ENCODE assay signal across 8 mouse cellular contexts in the genomic region with DNA sequence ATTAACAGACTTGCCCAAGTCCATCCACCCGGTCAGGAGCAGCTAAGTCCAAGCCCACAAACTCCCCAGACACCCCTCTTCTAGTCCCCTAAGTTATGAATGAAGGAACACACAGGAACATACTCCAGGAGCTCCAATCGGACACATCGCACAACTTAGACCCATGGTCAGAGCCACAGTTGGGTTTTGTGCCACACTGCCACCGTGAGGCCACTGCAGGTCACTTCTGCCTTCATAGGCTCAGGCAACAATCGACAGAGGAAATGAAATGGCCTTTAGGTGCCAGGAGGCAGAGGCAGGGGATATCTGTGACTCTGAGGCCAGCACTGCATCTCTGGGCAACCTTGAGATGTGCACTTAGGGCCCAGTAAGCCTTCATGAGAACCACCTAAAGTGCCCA. TPM values are rescaled to one million over a fixed set of nuclear protein-coding genes. Genes with fewer than 3 reads are reported as not detected.
DNase-seq lines count a peak whose midpoint lies in the region; ATAC-seq and TF ChIP-seq lines count a peak whose summit lies in the region.

No protein-coding gene starts in this region.

- no peak overlapping the region for H3K4me3 ChIP-seq in kidney, embryonic 14.5 days (ENCODE audit: low read length)
- H3K4me3 ChIP-seq in cerebellum, adult 2 months (replicated peaks; ENCODE audit: insufficient read depth, low read depth, low read length): peak overlapping the region; percentile 33
- no peak overlapping the region for H3K4me3 ChIP-seq in forebrain, postnatal 0 days (ENCODE audit: low read depth, low read length)
- H3K4me3 ChIP-seq in hindbrain, embryonic 12.5 days: no peak overlapping the region
- H3K4me3 ChIP-seq in midbrain, embryonic 14.5 days (replicated peaks; ENCODE audit: low read depth, low read length): no peak overlapping the region
- H3K4me3 ChIP-seq in small intestine, adult 2 months (ENCODE audit: low read depth, low read length): no peak overlapping the region

- H3K27ac ChIP-seq in kidney, embryonic 14.5 days (ENCODE audit: low read depth, low read length): no peak overlapping the region
- H3K27ac ChIP-seq in cerebellum, adult 2 months (ENCODE audit: insufficient read depth, low read length): no peak overlapping the region
- no peak overlapping the region for H3K27ac ChIP-seq in forebrain, postnatal 0 days (ENCODE audit: low read depth, low read length)
- no peak overlapping the region for H3K27ac ChIP-seq in hindbrain, embryonic 12.5 days
- H3K27ac ChIP-seq in midbrain, embryonic 14.5 days (replicated peaks; ENCODE audit: low read depth, low read length): no peak overlapping the region
- H3K27ac ChIP-seq in small intestine, adult 2 months (ENCODE audit: insufficient read depth, low read depth, low read length): no peak overlapping the region

- no peaks in the 10 kb centered on the region for H3K27me3 ChIP-seq in kidney, embryonic 14.5 days (ENCODE audit: control insufficient read depth, insufficient read depth, low read length)
- no peaks in the 10 kb centered on the region for H3K27me3 ChIP-seq in cerebellum, adult 2 months (ENCODE audit: control insufficient read depth, insufficient read depth, low read length)
- no peaks in the 10 kb centered on the region; the same call in 1 of the 2 replicates for H3K27me3 ChIP-seq in forebrain, postnatal 0 days (ENCODE audit: insufficient read depth, low read length)
- H3K27me3 ChIP-seq in hindbrain, embryonic 12.5 days: 0 out of 2 replicates have a peak, but pooled peaks cover 6% of the 10 kb centered on the region
- H3K27me3 ChIP-seq in midbrain, embryonic 14.5 days (ENCODE audit: control insufficient read depth, insufficient read depth, low read length): no peaks in the 10 kb centered on the region
- H3K27me3 ChIP-seq in small intestine, adult 2 months (ENCODE audit: control insufficient read depth, insufficient read depth, low read length): no peaks in the 10 kb centered on the region

- no peak overlapping the region for H3K4me2 ChIP-seq in kidney, embryonic 14.5 days (replicated peaks; ENCODE audit: low read depth, low read length)
- no peak overlapping the region for H3K4me2 ChIP-seq in forebrain, postnatal 0 days (ENCODE audit: low read depth)
- H3K4me2 ChIP-seq in hindbrain, embryonic 12.5 days (replicated peaks): no peak overlapping the region
- H3K4me2 ChIP-seq in midbrain, embryonic 14.5 days (ENCODE audit: low read length): no peak overlapping the region

- H3K9me3 ChIP-seq in kidney, embryonic 14.5 days (ENCODE audit: control insufficient read depth, low read length): no peaks in the 10 kb centered on the region
- no peaks in the 10 kb centered on the region for H3K9me3 ChIP-seq in forebrain, postnatal 0 days (ENCODE audit: low read length)
- no peaks in the 10 kb centered on the region for H3K9me3 ChIP-seq in hindbrain, embryonic 12.5 days (replicated peaks)
- H3K9me3 ChIP-seq in midbrain, embryonic 14.5 days (ENCODE audit: control insufficient read depth, low read length): no peaks in the 10 kb centered on the region

- 8% methylated on average over 5 of the region's 5 CpGs for WGBS in kidney, embryonic 14.5 days
- WGBS in cerebellum, adult 2 months: 2% methylated on average over 5 of the region's 5 CpGs
- 11% methylated on average over 5 of the region's 5 CpGs for WGBS in forebrain, postnatal 0 days
- WGBS in hindbrain, embryonic 12.5 days: 17% methylated on average over 5 of the region's 5 CpGs
- 7% methylated on average over 5 of the region's 5 CpGs for WGBS in midbrain, embryonic 14.5 days
- 8% methylated on average over 5 of the region's 5 CpGs for WGBS in small intestine, adult 2 months

- peaks cover 9% of the 10 kb centered on the region for H3K4me1 ChIP-seq in kidney, embryonic 14.5 days (ENCODE audit: control insufficient read depth, insufficient read depth, low read length)
- peaks cover 11% of the 10 kb centered on the region; the same call in 1 of the 2 replicates for H3K4me1 ChIP-seq in cerebellum, adult 2 months (ENCODE audit: control insufficient read depth, insufficient read depth, low read length)
- no peaks in the 10 kb centered on the region for H3K4me1 ChIP-seq in forebrain, postnatal 0 days (ENCODE audit: insufficient read depth)
- peaks cover 4% of the 10 kb centered on the region; the same call in 1 of the 2 replicates for H3K4me1 ChIP-seq in hindbrain, embryonic 12.5 days
- no peaks in the 10 kb centered on the region for H3K4me1 ChIP-seq in midbrain, embryonic 14.5 days (ENCODE audit: control insufficient read depth, insufficient read depth, low read length)
- H3K4me1 ChIP-seq in small intestine, adult 2 months (ENCODE audit: control insufficient read depth, insufficient read depth, insufficient read length, low read length): peaks cover 25% of the 10 kb centered on the region; the same call in 1 of the 2 replicates

- no peak for TF ChIP-seq POLR2A in cerebellum, adult 2 months (IDR thresholded peaks at IDR 0.05; ENCODE audit: borderline replicate concordance, insufficient read depth, low read length)
- no peak for TF ChIP-seq POLR2A in small intestine, adult 2 months (IDR thresholded peaks at IDR 0.05; ENCODE audit: low read depth, low read length)

- no peak; the same call in 1 of the 2 replicates for ATAC-seq in kidney, embryonic 14.5 days (ENCODE audit: low FRiP score, low TSS enrichment)
- peak; percentile 78 for ATAC-seq in forebrain, postnatal 0 days
- ATAC-seq in hindbrain, embryonic 12.5 days (ENCODE audit: low FRiP score): 0 out of 2 replicates have a peak, but pooled peaks have one; percentile 32
- ATAC-seq in midbrain, embryonic 14.5 days (ENCODE audit: low FRiP score, low TSS enrichment): peak; percentile 53; the same call in 1 of the 2 replicates

- peak; percentile 97 for TF ChIP-seq CTCF in cerebellum, adult 2 months (IDR thresholded peaks at IDR 0.05; ENCODE audit: borderline replicate concordance, insufficient read depth, low read depth, low read length)
- peak; percentile 84 for TF ChIP-seq CTCF in forebrain, postnatal 0 days (IDR thresholded peaks at IDR 0.05; ENCODE audit: low read depth)
- peak; percentile 76; the same call in 1 of the 2 replicates for TF ChIP-seq CTCF in small intestine, adult 2 months (IDR thresholded peaks at IDR 0.05; ENCODE audit: extremely low read depth, insufficient read length, insufficient replicate concordance, low read depth, low read length)

- H3K36me3 ChIP-seq in kidney, embryonic 14.5 days (ENCODE audit: control insufficient read depth, insufficient read depth, low read length): no peaks in the 10 kb centered on the region
- no peaks in the 10 kb centered on the region for H3K36me3 ChIP-seq in forebrain, postnatal 0 days (ENCODE audit: insufficient read depth)
- H3K36me3 ChIP-seq in hindbrain, embryonic 12.5 days: no peaks in the 10 kb centered on the region
- no peaks in the 10 kb centered on the region for H3K36me3 ChIP-seq in midbrain, embryonic 14.5 days (ENCODE audit: control insufficient read depth, insufficient read depth, low read length)
- H3K36me3 ChIP-seq in small intestine, adult 2 months (ENCODE audit: control insufficient read depth, insufficient read depth, low read length): peaks cover 36% of the 10 kb centered on the region

- peak; percentile 72 for DNase-seq in kidney, adult 18-20 months
- DNase-seq in cerebellum, adult 2 months: peak; percentile 78 to 82
- DNase-seq in forebrain, postnatal 0 days: peak; percentile 76
- DNase-seq in left cerebral cortex, postnatal 10 days (ENCODE audit: extremely low spot score in 1 of 2, low spot score in 2 of 2): peak; percentile 63 to 67
- peak; percentile 83 for DNase-seq in midbrain, embryonic 14.5 days

- no peak overlapping the region for H3K9ac ChIP-seq in kidney, embryonic 14.5 days (ENCODE audit: low read depth, low read length)
- H3K9ac ChIP-seq in forebrain, postnatal 0 days: no peak overlapping the region
- H3K9ac ChIP-seq in hindbrain, embryonic 12.5 days: no peak overlapping the region
- H3K9ac ChIP-seq in midbrain, embryonic 14.5 days (replicated peaks; ENCODE audit: low read length): no peak overlapping the region; the same call in 1 of the 2 replicates

- intact Hi-C loops in left cerebral cortex, postnatal 10 days (cut with DNase I): loop anchor here (2.0 to 5.0 kb wide), 2 partner anchors 136 to 224 kb away; no protein-coding TSS in a partner anchor

RNA-seq across cellular contexts. Expression of gene Hkdc1, which starts 11.3 kb away (rescaled TPM):
- 1.7 TPM in 2 replicates for polyA plus RNA-seq in kidney, embryonic 14.5 days (2014; fragmentation: Nextera tagmentation; extraction: Ambion mirVana)
- polyA plus RNA-seq in cerebellum, adult 2 months (2012; rRNA removed): 1.7 and 2.6 TPM in 2 replicates
- total RNA-seq in forebrain, postnatal 0 days (2014; rRNA removed): 0.23 and 0.57 TPM in 2 replicates
- 0.31 and 0.33 TPM in 2 replicates for polyA plus RNA-seq in forebrain, postnatal 0 days (2015; fragmentation: Nextera tagmentation; extraction: Ambion mirVana)
- polyA plus RNA-seq in hindbrain, embryonic 12.5 days (2016; fragmentation: Nextera tagmentation; extraction: Ambion mirVana): 1.1 and 1.2 TPM in 2 replicates
- 1 to 10 TPM; 5.8 to 5.9 TPM for total RNA-seq in left cerebral cortex, postnatal 10 days (2021)
- 0.29 TPM in 1 of 2 replicates, not detected in the other for polyA plus RNA-seq in midbrain, embryonic 14.5 days (2014; fragmentation: Nextera tagmentation; extraction: Ambion mirVana)
- polyA plus RNA-seq in small intestine, adult 2 months (2012; rRNA removed): 44.7 and 137 TPM in 2 replicates

RNA-seq across cellular contexts. Expression of gene Hk1, which starts 31.2 kb away (rescaled TPM):
- 14.2 and 31.4 TPM in 2 replicates for polyA plus RNA-seq in kidney, embryonic 14.5 days (2014; fragmentation: Nextera tagmentation; extraction: Ambion mirVana)
- 206 and 213 TPM in 2 replicates for polyA plus RNA-seq in cerebellum, adult 2 months (2012; rRNA removed)
- total RNA-seq in forebrain, postnatal 0 days (2014; rRNA removed): 86.2 and 90.1 TPM in 2 replicates
- 109 and 140 TPM in 2 replicates for polyA plus RNA-seq in forebrain, postnatal 0 days (2015; fragmentation: Nextera tagmentation; extraction: Ambion mirVana)
- 56.6 and 60.7 TPM in 2 replicates for polyA plus RNA-seq in hindbrain, embryonic 12.5 days (2016; fragmentation: Nextera tagmentation; extraction: Ambion mirVana)
- total RNA-seq in left cerebral cortex, postnatal 10 days (2021): 100 to 1,000 TPM; 309 to 314 TPM
- polyA plus RNA-seq in midbrain, embryonic 14.5 days (2014; fragmentation: Nextera tagmentation; extraction: Ambion mirVana): 66.2 and 73.7 TPM in 2 replicates
- polyA plus RNA-seq in small intestine, adult 2 months (2012; rRNA removed): 9.4 and 10.0 TPM in 2 replicates

RNA-seq across cellular contexts. Expression of gene 4930507D05Rik, which starts 38.3 kb away (rescaled TPM):
- 0.79 and 0.83 TPM in 2 replicates for polyA plus RNA-seq in kidney, embryonic 14.5 days (2014; fragmentation: Nextera tagmentation; extraction: Ambion mirVana)
- 0.49 and 0.70 TPM in 2 replicates for polyA plus RNA-seq in cerebellum, adult 2 months (2012; rRNA removed)
- 2.0 and 2.2 TPM in 2 replicates for total RNA-seq in forebrain, postnatal 0 days (2014; rRNA removed)
- 0.98 and 1.5 TPM in 2 replicates for polyA plus RNA-seq in forebrain, postnatal 0 days (2015; fragmentation: Nextera tagmentation; extraction: Ambion mirVana)
- 0.90 and 0.98 TPM in 2 replicates for polyA plus RNA-seq in hindbrain, embryonic 12.5 days (2016; fragmentation: Nextera tagmentation; extraction: Ambion mirVana)
- 1 to 10 TPM; 2.7 to 3.0 TPM for total RNA-seq in left cerebral cortex, postnatal 10 days (2021)
- 0.96 and 1.6 TPM in 2 replicates for polyA plus RNA-seq in midbrain, embryonic 14.5 days (2014; fragmentation: Nextera tagmentation; extraction: Ambion mirVana)
- polyA plus RNA-seq in small intestine, adult 2 months (2012; rRNA removed): 0.05 TPM in 1 of 2 replicates, not detected in the other

RNA-seq across cellular contexts. Expression of gene Supv3l1, which starts 38.6 kb away (rescaled TPM):
- polyA plus RNA-seq in kidney, embryonic 14.5 days (2014; fragmentation: Nextera tagmentation; extraction: Ambion mirVana): 23.3 and 32.6 TPM in 2 replicates
- polyA plus RNA-seq in cerebellum, adult 2 months (2012; rRNA removed): 37.3 TPM in 2 replicates
- total RNA-seq in forebrain, postnatal 0 days (2014; rRNA removed): 23.5 and 26.0 TPM in 2 replicates
- polyA plus RNA-seq in forebrain, postnatal 0 days (2015; fragmentation: Nextera tagmentation; extraction: Ambion mirVana): 13.2 and 15.8 TPM in 2 replicates
- 24.3 and 25.7 TPM in 2 replicates for polyA plus RNA-seq in hindbrain, embryonic 12.5 days (2016; fragmentation: Nextera tagmentation; extraction: Ambion mirVana)
- total RNA-seq in left cerebral cortex, postnatal 10 days (2021): 10 to 100 TPM; 20.8 to 25.6 TPM
- 15.8 and 24.5 TPM in 2 replicates for polyA plus RNA-seq in midbrain, embryonic 14.5 days (2014; fragmentation: Nextera tagmentation; extraction: Ambion mirVana)
- polyA plus RNA-seq in small intestine, adult 2 months (2012; rRNA removed): 8.4 and 10.9 TPM in 2 replicates

Comparison
In these comparisons a context has a peak if more than half of its experiments do, and no peak if none do; other contexts are left out.
1. RNA of gene Hkdc1, which starts 11.3 kb away (polyA plus RNA-seq): 44.7 to 137 TPM in small intestine, adult 2 months; 1.7 to 2.6 TPM in cerebellum, adult 2 months, 1.7 TPM in kidney, embryonic 14.5 days, 1.1 to 1.2 TPM in hindbrain, embryonic 12.5 days, 0.31 to 0.33 TPM in forebrain, postnatal 0 days and 0.29 TPM in midbrain, embryonic 14.5 days; every median in the first group is over 10 times any median in the second.
2. Peak in every context shown above with its lines, with median percentiles within 50 percentile points of each other: DNase-seq and CTCF ChIP-seq.